ENCODE assay signal across 8 mouse cellular contexts in genomic region chr16:31290751-31291365, GRCm38 (mm10). TPM values are rescaled to one million over a fixed set of nuclear protein-coding genes. Genes with fewer than 3 reads are reported as not detected.
DNase-seq lines count a peak whose midpoint lies in the region; ATAC-seq and TF ChIP-seq lines count a peak whose summit lies in the region.

No protein-coding gene starts in this region.

- 74% methylated on average over 7 of the region's 7 CpGs for WGBS in liver, adult 2 months
- WGBS in liver, embryonic 12.5 days (ENCODE audit: insufficient replicate concordance): 70% methylated on average over 7 of the region's 7 CpGs
- WGBS in kidney, embryonic 15.5 days: 71% methylated on average over 7 of the region's 7 CpGs
- WGBS in small intestine, adult 2 months: 7% methylated on average over 7 of the region's 7 CpGs
- WGBS in thymus, adult 2 months: 35% methylated on average over 7 of the region's 7 CpGs

- H3K4me1 ChIP-seq in liver, adult 2 months (ENCODE audit: control insufficient read depth, insufficient read depth, low read length): no peaks in the 10 kb centered on the region; the same call in none of the 2 replicates
- 0 out of 2 replicates have a peak, but pooled peaks cover 5% of the 10 kb centered on the region for H3K4me1 ChIP-seq in liver, embryonic 12.5 days
- H3K4me1 ChIP-seq in kidney, embryonic 15.5 days: peaks cover 23% of the 10 kb centered on the region
- peaks cover 8% of the 10 kb centered on the region; the same call in 1 of the 2 replicates for H3K4me1 ChIP-seq in small intestine, adult 2 months (ENCODE audit: control insufficient read depth, insufficient read depth, insufficient read length, low read length)
- no peaks in the 10 kb centered on the region; the same call in 1 of the 2 replicates for H3K4me1 ChIP-seq in thymus, adult 2 months (replicated peaks; ENCODE audit: control insufficient read depth, insufficient read depth, low read length)

- no peaks in the 10 kb centered on the region for H3K27me3 ChIP-seq in liver, adult 2 months (ENCODE audit: control insufficient read depth, insufficient read depth, low read length)
- H3K27me3 ChIP-seq in liver, embryonic 12.5 days (replicated peaks): no peaks in the 10 kb centered on the region
- no peaks in the 10 kb centered on the region for H3K27me3 ChIP-seq in kidney, embryonic 15.5 days
- H3K27me3 ChIP-seq in small intestine, adult 2 months (ENCODE audit: control insufficient read depth, insufficient read depth, low read length): no peaks in the 10 kb centered on the region
- H3K27me3 ChIP-seq in thymus, adult 2 months (ENCODE audit: control insufficient read depth, insufficient read depth, low read length): no peaks in the 10 kb centered on the region

- H3K9me3 ChIP-seq in liver, embryonic 12.5 days (replicated peaks): no peaks in the 10 kb centered on the region
- H3K9me3 ChIP-seq in kidney, embryonic 15.5 days (replicated peaks): no peaks in the 10 kb centered on the region

- H3K36me3 ChIP-seq in liver, adult 2 months (ENCODE audit: control insufficient read depth, insufficient read depth, low read length): no peaks in the 10 kb centered on the region
- no peaks in the 10 kb centered on the region for H3K36me3 ChIP-seq in liver, embryonic 12.5 days
- H3K36me3 ChIP-seq in kidney, embryonic 15.5 days: no peaks in the 10 kb centered on the region
- no peaks in the 10 kb centered on the region for H3K36me3 ChIP-seq in small intestine, adult 2 months (ENCODE audit: control insufficient read depth, insufficient read depth, low read length)
- H3K36me3 ChIP-seq in thymus, adult 2 months (ENCODE audit: control insufficient read depth, insufficient read depth, low read length): no peaks in the 10 kb centered on the region

- ATAC-seq in liver, embryonic 12.5 days: no peak
- peak; percentile 69 for ATAC-seq in granulocyte monocyte progenitor cell, adult 5-6 weeks (replicated peaks; ENCODE audit: poor library complexity, severe bottlenecking)
- no peak for ATAC-seq in kidney, embryonic 15.5 days (replicated peaks; ENCODE audit: low FRiP score)

- no peak for DNase-seq in liver, adult 2 months (ENCODE audit: extremely low read depth, low read depth, low spot score)
- DNase-seq in spleen, postnatal 10 days (ENCODE audit: low spot score in 2 of 2): no peak
- DNase-seq in thymus, adult 2 months: no peak
- DNase-seq in cerebellum, postnatal 25 days: no peak

- no peak overlapping the region for H3K4me3 ChIP-seq in liver, adult 2 months (ENCODE audit: insufficient read depth, low read depth, low read length)
- no peak overlapping the region for H3K4me3 ChIP-seq in liver, embryonic 12.5 days
- H3K4me3 ChIP-seq in kidney, embryonic 15.5 days (replicated peaks): no peak overlapping the region
- no peak overlapping the region for H3K4me3 ChIP-seq in small intestine, adult 2 months (ENCODE audit: low read depth, low read length)
- no peak overlapping the region for H3K4me3 ChIP-seq in thymus, adult 2 months (ENCODE audit: control insufficient read depth, insufficient read depth, low read length)

- TF ChIP-seq POLR2A in liver, adult 2 months (IDR thresholded peaks at IDR 0.05; ENCODE audit: extremely low read depth, insufficient read depth, low read length): no peak
- TF ChIP-seq POLR2A in small intestine, adult 2 months (IDR thresholded peaks at IDR 0.05; ENCODE audit: low read depth, low read length): no peak
- no peak for TF ChIP-seq POLR2A in thymus, adult 2 months (IDR thresholded peaks at IDR 0.05; ENCODE audit: control insufficient read depth, extremely low read depth, insufficient read depth, low read length, poor library complexity)

- no peak for TF ChIP-seq CTCF in liver, adult 2 months (IDR thresholded peaks at IDR 0.05; ENCODE audit: low read depth, low read length)
- TF ChIP-seq CTCF in small intestine, adult 2 months (IDR thresholded peaks at IDR 0.05; ENCODE audit: extremely low read depth, insufficient read length, insufficient replicate concordance, low read depth, low read length): no peak
- no peak for TF ChIP-seq CTCF in thymus, adult 2 months (IDR thresholded peaks at IDR 0.05; ENCODE audit: borderline replicate concordance, control insufficient read depth, extremely low read depth, insufficient read depth, low read length, poor library complexity)

- no peak overlapping the region for H3K4me2 ChIP-seq in liver, embryonic 12.5 days
- H3K4me2 ChIP-seq in kidney, embryonic 15.5 days: 0 out of 2 replicates have a peak overlapping the region, but pooled peaks have one; percentile 25

- no peak overlapping the region for H3K9ac ChIP-seq in liver, adult 2 months (ENCODE audit: low read depth, low read length)
- no peak overlapping the region for H3K9ac ChIP-seq in liver, embryonic 12.5 days
- H3K9ac ChIP-seq in kidney, embryonic 15.5 days: no peak overlapping the region

- H3K79me2 ChIP-seq in liver, adult 2 months (ENCODE audit: control insufficient read depth, insufficient read depth, low read length): no peaks in the 10 kb centered on the region

- H3K27ac ChIP-seq in liver, adult 2 months (replicated peaks; ENCODE audit: insufficient read depth, low read depth, low read length): peak overlapping the region; percentile 61
- no peak overlapping the region for H3K27ac ChIP-seq in liver, embryonic 12.5 days
- H3K27ac ChIP-seq in kidney, embryonic 15.5 days: peak overlapping the region; percentile 80
- H3K27ac ChIP-seq in small intestine, adult 2 months (ENCODE audit: insufficient read depth, low read depth, low read length): peak overlapping the region; percentile 60
- no peak overlapping the region for H3K27ac ChIP-seq in thymus, adult 2 months (ENCODE audit: control insufficient read depth, insufficient read depth, low read length)

RNA-seq across cellular contexts. Expression of gene Ppp1r2, which starts 15.8 kb away (rescaled TPM):
- 14.9 and 15.9 TPM in 2 replicates for total RNA-seq in liver, adult 2 months (2014; rRNA removed)
- 11.5 and 17.4 TPM in 2 replicates for polyA plus RNA-seq in liver, adult 2 months (2012; rRNA removed)
- 48.4 and 49.9 TPM in 2 replicates for polyA plus RNA-seq in liver, embryonic 12.5 days (2016; fragmentation: Nextera tagmentation; extraction: Ambion mirVana)
- total RNA-seq in granulocyte monocyte progenitor cell, adult 5-6 weeks (2014; fragmentation: Nextera tagmentation): 34.2 and 38.9 TPM in 2 replicates
- 56.4 and 57.4 TPM in 2 replicates for total RNA-seq in granulocyte monocyte progenitor cell, adult 5-6 weeks (2017)
- polyA plus RNA-seq in kidney, embryonic 15.5 days (2015; fragmentation: Nextera tagmentation; extraction: Ambion mirVana): 87.7 and 91.7 TPM in 2 replicates
- polyA plus RNA-seq in small intestine, adult 2 months (2012; rRNA removed): 26.9 and 83.9 TPM in 2 replicates
- polyA plus RNA-seq in thymus, adult 2 months (2012; rRNA removed): 31.7 and 43.0 TPM in 2 replicates

RNA-seq across cellular contexts. Expression of gene Apod, which starts 23.8 kb away (rescaled TPM):
- total RNA-seq in liver, adult 2 months (2014; rRNA removed): not detected in 2 replicates
- polyA plus RNA-seq in liver, adult 2 months (2012; rRNA removed): not detected in 2 replicates
- polyA plus RNA-seq in liver, embryonic 12.5 days (2016; fragmentation: Nextera tagmentation; extraction: Ambion mirVana): not detected in 2 replicates
- total RNA-seq in granulocyte monocyte progenitor cell, adult 5-6 weeks (2014; fragmentation: Nextera tagmentation): not detected in 2 replicates
- not detected in 2 replicates for total RNA-seq in granulocyte monocyte progenitor cell, adult 5-6 weeks (2017)
- polyA plus RNA-seq in kidney, embryonic 15.5 days (2015; fragmentation: Nextera tagmentation; extraction: Ambion mirVana): 0.36 and 1.0 TPM in 2 replicates
- 0.06 and 0.35 TPM in 2 replicates for polyA plus RNA-seq in small intestine, adult 2 months (2012; rRNA removed)
- polyA plus RNA-seq in thymus, adult 2 months (2012; rRNA removed): 4.3 and 6.1 TPM in 2 replicates

Comparison
In these comparisons a context has a peak if more than half of its experiments do, and no peak if none do; other contexts are left out.
1. H3K27ac ChIP-seq: peak in liver, adult 2 months (single experiment), kidney, embryonic 15.5 days (single experiment) and small intestine, adult 2 months (single experiment); none in liver, embryonic 12.5 days (single experiment) and thymus, adult 2 months (single experiment).